Mouse (Mus musculus): ENCODE results near the gene Pxn.
A peak's percentile ranks its signal among the peaks of the same experiment; 100 is the strongest.
"Not testable (repeated sequence)": the region's sequence is repeated elsewhere in the genome, so short reads cannot be mapped to it uniquely, and the experiment has no call there.

The Pxn gene

DNA sequence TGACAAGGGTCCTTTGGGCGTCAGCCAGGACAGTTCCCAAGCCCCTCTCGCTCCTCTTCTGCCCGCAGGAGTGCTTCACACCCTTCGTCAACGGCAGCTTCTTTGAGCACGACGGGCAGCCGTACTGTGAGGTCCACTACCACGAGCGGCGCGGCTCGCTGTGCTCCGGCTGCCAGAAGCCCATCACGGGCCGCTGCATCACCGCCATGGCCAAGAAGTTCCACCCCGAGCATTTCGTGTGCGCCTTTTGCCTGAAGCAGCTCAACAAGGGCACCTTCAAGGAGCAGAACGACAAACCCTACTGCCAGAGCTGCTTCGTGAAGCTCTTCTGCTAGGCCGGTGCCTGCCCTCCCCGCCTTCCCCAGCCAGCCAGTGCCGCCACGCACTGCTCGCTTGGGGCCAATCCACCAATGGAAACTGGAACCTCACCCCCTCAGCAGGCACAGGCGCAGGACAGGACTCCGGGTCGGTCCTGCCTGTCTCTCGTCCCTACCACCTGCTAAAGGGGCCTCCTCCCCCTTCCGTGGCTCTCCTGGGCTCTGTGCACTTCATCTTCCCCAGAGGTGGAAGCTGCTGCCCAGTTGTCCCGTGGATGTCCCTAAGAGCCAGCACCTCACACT lies 47.4 kb downstream of the Pxn start:
- no peak for DNase-seq (ENCODE audit: low spot score)

DNA sequence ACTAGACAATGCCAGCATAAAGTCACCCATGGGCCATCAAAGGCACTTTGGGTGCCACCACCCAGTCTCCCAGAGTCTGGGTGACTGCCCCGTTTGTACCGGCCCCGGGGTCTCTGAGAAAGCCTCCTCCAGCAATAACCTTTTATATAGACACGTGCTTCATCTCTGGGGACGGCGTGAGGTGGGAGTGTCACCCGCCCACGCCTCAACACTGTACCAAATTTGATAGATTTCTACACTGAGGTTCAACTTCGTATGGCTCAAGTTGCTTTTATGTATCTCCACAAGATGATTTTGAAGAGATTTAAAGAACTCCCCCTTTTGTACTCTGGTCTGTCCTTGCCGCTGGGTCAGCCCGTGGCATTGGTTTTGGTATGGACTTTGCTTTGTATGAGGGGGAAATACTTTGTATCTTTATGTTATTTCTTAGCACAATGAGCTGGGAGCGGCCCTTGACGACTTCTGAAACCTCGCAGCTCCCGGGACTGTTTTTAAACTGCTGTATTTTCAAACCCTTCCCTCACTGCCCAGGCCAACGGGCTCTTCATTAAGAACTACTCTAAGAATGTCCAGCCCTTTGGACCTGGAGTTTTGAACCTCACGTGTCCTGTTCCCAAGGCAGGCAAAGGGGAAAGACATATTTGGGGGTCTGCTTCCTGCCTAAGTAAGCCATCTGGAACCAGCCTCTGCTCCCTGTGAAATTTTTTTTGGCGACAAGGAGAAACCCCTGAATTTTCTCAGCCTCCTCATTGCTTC lies 48.2 kb downstream of the Pxn start:
- DNase-seq (ENCODE audit: low spot score) = no peak

DNA sequence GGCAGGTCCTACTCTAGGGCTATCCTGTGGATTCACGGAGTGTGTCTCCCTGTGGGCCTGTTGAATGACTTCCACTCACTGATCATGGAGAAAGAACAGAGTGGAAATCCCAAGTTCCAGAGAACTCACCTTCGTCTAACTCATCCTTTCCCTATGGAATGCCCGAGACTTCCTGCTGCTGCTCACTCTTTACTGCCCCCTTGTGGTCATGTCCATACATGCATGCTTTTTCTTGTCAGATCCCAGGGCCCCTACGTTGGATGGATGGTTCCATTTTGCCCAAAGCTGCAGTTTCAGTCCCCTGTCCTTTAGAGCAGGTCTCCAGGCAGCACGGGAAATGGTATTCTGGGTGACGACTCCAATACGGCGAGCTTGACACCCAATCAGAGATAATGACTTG lies 49.7 kb downstream of the Pxn start:
- DNase-seq (ENCODE audit: low spot score) = peak; percentile 58

DNA sequence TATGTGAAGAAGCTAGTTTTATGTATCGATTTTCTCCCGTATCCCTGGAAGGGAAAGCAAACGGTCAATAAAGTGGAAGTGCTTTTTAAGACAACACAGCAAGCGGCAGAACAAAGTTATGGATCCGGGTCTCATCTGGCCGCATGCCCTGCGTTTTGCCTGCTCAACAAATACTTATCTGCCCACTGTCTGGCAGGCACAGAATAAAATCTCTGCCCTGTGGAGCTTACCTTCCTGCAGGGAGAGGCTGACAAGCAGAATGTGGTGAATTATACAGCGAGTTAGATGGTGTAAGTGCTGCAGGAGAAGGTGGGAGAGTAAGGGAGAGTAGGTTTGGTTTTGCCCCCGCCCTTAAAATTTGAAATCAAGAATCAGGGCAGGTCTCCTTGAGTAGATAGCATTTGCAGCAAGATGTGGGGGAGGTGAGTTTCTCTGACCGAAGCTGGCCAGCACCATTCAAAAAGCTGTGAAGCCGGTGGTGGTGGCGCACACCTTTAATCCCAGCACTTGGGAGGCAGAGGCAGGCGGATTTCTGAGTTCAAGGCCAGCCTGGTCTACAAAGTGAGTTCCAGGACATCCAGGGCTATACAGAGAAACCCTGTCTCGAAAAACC lies 51.8 kb downstream of the Pxn start:
- no peak for DNase-seq (ENCODE audit: low spot score)

DNA sequence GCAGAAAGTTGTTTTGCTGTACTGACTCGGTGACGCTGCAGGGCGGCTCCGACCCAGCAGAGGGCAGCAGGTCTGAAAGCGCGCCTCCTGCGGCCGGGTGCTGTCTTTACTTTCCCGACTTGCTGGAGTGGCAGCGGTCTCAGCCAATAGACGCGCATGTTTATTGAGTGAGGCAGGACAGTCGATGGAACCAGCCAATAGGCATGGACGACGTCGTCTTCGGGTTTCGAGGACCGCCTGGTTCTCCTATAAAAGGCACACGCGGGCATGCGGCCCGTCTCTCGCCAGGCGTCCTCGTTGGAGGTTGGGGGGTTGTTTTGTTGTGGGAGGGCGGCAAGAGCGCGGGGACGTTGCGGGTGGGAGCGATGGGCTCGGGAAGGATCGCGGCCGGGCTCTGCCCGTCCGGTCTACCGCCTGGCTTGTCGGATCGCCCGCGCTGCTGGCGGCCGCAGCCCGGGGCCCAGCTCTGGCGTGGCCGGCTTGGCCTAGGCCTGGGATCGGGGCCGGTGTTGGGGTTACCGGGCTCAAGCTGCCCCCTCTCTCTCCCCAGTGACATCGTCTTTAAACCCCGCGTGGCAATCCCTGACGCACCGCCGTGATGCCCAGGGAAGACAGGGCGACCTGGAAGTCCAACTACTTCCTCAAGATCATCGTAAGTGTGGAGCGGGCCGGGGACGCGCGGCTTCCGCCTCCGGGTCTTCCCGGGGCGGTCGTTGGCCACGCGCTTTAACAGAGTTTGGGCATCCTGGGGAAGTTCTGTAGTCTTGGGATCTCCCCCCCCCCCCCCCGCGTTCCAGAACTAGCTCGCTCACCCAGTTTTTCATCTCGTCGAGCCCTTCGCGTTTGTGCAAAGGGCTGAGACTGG lies 53.0 kb downstream of the Pxn start, which contains the start of gene Rplp0:
Rplp0 (plus strand) TSS at position 231 of the 865 bp plus-strand sequence.
- DNase-seq (ENCODE audit: low spot score) = peak; percentile 100

DNA sequence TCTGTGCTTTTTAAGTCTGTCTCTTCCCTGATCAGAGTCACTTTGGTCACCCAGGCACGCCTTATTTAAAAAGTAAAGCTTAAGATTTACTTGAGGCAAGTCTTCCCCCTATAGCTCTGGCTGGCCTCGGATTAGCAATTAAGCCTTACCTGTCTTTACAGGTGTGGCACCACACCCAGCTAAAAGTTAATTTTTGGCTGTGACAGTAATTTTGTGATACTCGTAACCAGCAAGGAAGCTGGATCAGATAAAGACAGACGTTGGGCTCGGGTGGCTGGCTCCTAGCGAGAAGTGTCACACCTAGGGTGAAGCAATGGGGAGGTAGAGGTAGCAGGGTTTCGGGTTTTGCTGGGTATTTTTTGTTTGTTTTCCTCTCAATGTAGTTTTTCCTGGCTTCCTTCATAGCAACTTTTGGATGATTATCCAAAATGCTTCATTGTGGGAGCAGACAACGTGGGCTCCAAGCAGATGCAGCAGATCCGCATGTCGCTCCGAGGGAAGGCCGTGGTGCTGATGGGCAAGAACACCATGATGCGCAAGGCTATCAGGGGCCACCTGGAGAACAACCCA lies 53.9 kb downstream of the Pxn start:
- DNase-seq (ENCODE audit: low spot score) = no peak

DNA sequence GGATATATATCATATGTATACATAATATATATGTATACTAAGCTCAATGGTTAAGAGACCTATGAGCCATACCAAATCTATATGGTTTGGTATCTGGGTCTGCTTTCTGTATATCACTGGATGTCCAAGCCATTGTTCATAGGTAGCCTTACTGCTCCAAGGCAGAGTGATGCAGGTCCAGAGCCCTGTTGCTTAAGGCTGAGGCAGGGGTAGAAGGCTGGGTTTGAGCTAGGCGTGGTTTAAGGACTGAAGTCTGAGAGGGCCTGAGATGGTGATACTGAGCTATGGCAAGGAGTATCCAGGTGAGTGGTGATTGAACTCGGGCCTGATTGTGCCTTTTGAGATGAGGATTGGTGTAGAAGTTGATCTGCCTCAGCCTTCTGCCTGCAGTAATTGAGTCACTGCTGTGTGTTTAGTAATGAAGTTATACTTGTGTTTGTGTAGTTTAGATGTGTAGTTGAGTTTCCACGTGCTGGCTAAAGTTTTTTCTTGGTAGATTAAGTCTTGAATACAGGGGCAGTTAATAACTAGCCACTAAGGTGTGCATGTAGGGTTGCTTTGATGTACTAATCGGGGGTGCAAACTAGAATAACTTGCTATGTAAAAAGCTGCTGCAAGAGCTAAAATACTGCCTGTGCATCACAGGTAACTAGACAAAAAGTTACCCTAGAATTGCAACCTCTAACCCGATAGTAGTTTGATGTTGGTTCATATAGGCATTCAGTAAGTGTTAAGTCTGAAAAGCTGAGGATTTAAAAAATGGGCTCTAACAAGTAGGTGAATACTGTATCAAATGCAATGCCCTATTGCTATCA lies 57.5 kb downstream of the Pxn start:
- DNase-seq (ENCODE audit: low spot score) = no peak

DNA sequence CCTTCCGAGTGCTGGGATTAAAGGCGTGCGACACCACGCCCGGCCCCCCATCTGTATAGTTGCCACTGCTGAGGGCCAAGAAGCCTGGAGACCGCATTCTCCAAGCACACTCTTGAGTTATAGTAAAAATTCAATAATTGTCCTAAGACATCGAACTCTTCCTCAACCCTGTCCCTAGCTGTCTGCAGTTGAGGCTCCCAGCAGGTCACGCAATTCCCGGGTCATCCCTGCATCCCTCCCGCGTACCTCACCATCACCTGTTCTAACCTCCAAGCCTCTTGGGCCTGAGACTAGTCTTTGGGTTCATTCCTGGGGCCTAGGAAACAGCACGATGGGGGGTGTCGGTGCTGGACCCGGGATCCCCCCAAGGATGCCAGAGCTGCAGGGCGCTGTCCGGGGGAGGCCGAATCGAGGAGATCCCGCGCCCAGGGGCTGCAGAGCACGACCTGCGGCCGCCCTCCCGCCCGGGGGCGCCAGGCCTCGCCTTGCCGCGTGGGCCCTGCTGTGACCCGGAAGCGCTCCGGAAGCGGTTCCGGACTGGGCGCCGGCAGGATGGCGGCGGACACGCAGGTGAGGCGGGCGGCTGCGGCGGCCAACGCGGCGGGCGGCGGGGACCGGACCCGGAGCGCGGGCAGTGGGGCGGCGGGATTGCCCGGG lies 58.4 kb downstream of the Pxn start, which contains the start of gene Gcn1l1:
Gcn1l1 (plus strand) TSS at position 518 of the 657 bp plus-strand sequence.
- peak; percentile 64 for DNase-seq (ENCODE audit: low spot score)

DNA sequence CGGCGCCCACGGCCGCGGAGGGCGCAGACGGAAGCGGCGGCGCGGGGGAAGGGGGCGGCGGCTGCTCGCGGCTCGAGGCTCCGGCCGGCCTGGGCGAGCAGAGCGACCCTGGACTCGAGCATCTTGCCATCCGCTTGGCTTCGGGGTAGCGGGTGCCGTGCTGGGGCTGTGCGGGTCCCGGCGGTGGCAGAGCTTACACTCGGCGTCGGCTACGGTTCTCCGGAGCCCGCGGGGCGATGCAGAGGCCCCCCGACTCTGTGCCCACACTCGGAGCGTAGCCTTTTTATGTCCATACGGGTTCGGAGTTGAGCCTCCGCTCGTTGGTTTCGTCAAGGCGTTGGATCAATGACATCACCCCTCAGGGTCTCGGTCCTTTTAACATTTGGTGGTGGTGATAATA lies 58.9 kb downstream of the Pxn start:
- DNase-seq (ENCODE audit: low spot score) = no peak

DNA sequence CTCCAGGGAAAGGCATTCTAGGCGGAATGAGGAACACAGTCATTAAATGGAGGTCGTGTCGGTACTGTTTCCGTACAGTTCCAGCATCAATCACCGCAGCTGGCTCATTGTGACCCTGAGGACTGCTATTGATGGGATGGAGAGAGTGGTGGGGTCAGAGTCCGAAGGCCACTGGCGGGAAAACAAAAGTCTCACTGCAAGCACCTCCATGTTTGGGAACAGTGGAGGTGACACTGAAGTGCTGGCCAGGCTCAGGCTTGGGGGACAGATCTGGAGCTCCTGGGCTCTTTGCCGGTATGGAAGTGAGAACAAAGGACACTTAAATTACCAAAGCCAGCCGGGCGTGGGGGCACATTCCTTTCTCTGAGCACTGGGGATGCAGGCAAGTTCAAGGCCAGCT lies 62.2 kb downstream of the Pxn start:
- no peak for DNase-seq (ENCODE audit: low spot score)

DNA sequence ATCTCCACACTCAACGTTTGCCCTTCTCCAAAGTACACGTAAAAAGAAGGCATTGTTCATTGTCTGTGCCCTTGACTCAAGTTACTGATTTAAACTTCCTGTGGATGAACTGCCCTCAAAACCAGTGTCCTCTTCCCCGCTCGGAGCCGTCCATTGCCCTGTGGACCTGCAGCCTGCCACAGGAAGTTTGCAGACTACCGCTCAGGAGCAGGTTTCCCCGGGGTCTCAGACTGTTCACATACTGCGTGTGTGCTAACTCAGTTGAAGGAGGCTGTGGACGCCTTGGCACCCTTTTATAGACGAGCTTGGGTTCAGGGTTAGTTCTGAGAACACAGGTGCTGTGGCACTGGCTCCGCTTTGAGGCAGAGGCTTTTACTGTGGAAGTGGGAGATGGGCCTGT lies 62.8 kb downstream of the Pxn start:
- no peak for DNase-seq (ENCODE audit: low spot score)

DNA sequence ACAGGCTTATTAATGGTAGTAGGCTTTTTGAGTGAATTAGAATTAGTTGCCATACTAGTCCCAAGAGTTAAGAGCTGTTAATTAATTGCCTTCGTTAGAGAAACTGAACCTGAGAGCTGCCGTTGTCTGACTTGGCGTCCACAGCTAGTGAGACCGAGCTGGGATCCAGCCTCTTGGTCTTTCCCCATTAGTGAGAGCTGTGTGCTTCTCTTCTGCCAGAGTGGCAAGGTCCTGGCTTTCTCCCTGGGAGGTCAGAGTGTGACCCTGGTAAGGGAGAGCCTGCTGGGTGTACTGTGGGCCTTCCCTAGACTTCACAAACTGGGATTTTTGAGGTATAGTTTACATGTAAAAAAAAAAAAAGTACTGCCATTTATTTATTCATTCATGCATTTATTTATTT lies 63.2 kb downstream of the Pxn start:
- no peak for DNase-seq (ENCODE audit: low spot score)

DNA sequence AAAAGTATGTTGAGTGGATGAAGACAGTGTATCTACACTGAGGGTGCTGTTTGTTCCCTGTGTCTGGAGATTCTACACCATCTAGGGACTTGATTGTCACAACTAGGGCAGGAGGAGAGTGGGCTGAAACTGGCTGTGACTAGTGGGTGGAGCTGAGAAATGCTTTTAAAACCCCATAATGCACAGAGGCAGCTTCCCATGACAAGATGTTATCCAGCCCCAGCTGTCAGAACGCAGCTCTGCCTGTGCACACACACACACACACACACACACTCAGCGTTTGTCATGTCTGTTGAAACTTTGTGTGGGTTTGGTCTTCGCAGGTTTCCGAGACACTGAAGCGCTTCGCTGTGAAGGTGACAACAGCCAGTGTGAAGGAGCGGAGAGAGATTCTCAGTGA lies 64.6 kb downstream of the Pxn start:
- no peak for DNase-seq (ENCODE audit: low spot score)

DNA sequence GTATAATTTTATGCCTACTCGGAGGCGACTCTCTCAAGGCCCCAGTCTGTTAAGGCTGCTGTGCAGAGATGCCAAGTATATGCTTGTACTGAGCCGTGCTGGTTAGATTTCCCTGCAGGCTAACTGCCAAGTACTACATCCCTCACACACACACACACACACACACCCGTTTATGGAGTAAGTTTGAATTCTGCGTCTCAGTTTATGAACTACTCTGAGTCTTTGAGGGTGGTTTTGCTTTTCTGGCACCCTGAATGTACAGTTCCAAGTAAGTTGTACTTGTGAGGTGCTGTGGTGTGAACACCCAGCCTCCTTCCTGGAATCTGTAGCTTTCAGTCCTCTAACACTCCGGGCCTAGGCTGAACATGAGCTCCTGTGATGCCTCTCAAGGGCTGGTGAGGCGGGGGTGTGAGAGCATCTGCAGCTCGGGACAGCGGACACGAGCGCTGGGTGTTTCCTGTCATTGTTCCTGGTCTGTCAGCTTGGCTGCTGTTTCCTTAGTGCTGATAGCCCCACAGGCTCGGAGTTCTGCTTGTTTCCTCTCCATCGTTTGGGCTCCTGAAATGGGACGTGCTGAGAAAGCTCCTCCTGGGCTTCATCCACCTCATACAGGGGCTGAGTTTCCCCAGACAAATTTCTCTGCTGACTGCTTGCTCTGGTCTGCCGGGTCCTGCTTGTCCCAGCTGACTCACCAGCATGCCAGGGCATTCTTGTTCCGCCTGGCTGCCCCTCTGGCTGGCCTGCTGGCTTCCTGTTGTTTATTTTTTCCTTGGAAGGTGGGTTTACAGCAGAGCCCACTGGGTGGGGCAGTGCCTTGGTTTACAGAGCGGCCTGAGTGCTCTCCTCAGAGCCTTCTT lies 66.4 kb downstream of the Pxn start:
- DNase-seq (ENCODE audit: low spot score) = no peak

DNA sequence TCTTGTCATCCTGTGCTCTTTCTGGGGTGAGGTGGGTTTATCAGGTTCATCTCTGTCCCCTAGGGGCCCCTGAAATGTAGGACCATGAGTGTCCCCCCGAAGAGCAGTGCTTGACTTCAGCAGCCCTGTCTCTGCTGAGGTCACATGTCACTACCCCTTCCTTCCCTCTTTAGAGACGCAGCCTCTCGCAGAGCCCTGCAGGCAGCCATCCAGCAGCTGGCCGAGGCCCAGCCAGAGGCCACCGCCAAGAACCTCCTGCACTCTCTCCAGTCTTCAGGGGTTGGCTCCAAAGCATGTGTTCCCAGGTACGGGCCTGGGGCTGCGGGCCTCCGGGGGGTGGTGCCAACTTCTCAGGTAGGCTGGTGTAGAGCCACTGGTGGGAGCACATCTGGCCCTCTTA lies 68.5 kb downstream of the Pxn start:
- DNase-seq (ENCODE audit: low spot score) = no peak

DNA sequence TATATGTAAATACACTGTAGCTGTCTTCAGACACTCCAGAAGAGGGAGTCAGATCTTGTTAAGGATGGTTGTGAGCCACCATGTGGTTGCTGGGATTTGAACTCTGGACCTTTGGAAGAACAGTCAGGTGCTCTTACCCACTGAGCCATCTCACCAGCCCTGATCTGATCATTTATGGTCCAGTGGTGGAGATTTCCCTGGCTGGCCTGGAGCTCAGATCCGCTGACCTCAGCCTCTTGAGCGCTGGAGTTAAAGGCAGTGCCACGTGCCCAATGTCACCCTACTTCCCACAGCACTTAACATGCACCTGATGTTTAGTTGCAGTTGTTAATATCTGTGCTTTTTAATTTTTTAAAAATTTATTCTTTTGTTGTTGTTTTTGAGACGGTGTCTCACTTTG lies 71.2 kb downstream of the Pxn start:
- not testable (repeated sequence) for DNase-seq (ENCODE audit: low spot score)

DNA sequence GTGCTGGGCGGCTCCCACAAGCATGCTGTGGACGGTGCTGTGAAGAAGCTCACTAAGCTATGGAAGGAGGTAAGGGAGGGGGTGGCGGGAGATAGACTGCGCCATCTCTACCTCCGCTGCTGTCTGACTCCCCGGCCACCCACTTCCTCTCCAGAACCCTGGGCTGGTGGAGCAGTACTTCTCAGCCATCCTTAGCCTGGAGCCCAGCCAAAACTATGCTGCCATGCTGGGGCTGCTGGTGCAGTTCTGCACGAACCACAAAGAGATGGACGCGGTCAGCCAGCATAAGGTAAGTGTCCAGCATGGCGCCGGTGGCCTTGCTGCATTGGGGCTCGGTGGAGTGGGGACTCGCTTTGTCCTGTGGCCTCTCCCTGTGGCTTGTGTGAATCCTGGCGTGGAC lies 72.4 kb downstream of the Pxn start:
- no peak for DNase-seq (ENCODE audit: low spot score)

DNA sequence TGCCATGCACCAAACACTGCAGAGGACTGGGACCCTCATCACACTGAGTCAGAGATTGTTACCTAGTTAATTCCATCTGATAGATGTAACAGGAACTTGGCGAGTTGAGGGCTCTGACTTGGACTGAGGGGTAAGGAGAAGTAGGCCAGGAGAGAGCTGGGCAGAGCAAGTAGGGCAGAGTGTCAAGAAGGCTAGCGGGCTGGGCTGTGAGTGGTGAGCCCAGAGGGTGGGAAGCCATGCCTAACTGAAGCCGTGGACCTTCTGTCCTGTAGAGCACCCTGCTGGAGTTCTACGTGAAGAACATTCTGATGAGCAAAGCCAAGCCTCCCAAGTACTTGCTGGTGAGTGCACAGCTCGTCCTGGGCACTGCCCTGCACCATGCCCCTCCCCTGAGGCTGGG lies 72.9 kb downstream of the Pxn start:
- DNase-seq (ENCODE audit: low spot score) = no peak

DNA sequence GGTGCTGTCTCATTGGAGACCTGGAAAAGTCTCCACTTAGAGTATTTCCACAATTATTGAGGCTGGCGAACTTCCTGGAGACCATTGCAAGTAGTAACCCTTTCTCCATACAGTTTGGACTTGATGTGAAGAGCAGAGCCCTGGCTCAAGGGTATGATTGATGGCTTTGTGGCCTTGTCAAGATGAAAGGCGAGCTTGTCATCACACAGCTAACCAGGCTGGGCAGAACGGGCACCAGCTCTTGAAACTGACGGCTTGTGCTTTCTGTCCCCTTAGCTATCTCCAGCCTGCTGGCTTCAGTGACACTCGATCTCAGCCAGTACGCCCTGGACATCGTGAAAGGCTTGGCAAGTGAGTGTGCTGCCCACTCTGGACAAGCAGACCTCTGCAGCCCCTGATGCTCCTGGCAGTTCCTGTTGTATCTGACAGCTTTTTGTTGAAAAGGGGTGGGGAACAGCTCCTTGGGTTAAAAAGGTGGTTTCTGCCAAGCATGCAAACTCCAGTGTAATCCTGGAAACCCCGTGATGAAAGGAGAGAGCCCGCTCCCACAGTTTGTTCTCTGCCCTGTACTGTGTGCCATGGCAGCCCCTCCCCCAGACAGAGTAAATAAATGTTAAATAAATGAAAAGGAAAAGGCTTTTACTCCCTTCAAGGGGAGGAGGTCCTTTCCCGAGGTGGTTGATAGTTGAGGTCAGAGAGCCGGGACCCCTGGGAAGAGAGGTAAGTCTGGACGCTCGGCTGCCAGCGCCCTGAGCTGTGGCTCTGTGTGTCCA lies 73.9 kb downstream of the Pxn start:
- no peak for DNase-seq (ENCODE audit: low spot score)

All from spleen, adult 12 weeks (tissue).